Mouse (Mus musculus) forebrain, embryonic 10.5 days (tissue): ENCODE measurements at regions not wholly inside any gene's neighbourhood (a gene's known extent, or its start where the extent isn't known, plus 50 kb on each side); places are given as distances from the start of the nearest gene placed in this dataset.

Source experiments
- DNase-seq: peaks from one replicate; pipeline ENCODE4 v3.0.0-alpha.2; 2017; ENCODE audit warnings: low spot score; ENCODE audit errors: extremely low spot score
- H3K27ac ChIP-seq: fragments of 300-500 bp; sonication (generic); 2 replicates; pipeline ENCODE4 v1.5.1; 2016; ENCODE audit warnings: mild to moderate bottlenecking
- H3K27me3 ChIP-seq: fragments of 300-500 bp; sonication (generic); 2 replicates; pipeline ENCODE4 v1.6.1; 2016; ENCODE audit warnings: mild to moderate bottlenecking; ENCODE audit not compliant: poor library complexity, severe bottlenecking
- H3K36me3 ChIP-seq: fragments of 300-500 bp; sonication (generic); replicated peaks from 2 replicates; pipeline ENCODE4 v1.6.1; 2016; ENCODE audit warnings: mild to moderate bottlenecking, moderate library complexity
- H3K4me1 ChIP-seq: fragments of 300-500 bp; sonication (generic); 2 replicates; pipeline ENCODE4 v1.6.1; 2016
- H3K4me3 ChIP-seq: fragments of 300-500 bp; sonication (generic); 2 replicates; pipeline ENCODE4 v1.5.1; 2016; ENCODE audit warnings: mild to moderate bottlenecking, moderate library complexity
- H3K9me3 ChIP-seq: fragments of 300-500 bp; sonication (generic); 2 replicates; pipeline ENCODE4 v1.6.1; 2016; ENCODE audit warnings: mild to moderate bottlenecking, moderate library complexity
- WGBS: fragments of 180-500 bp; shearing (Covaris S2); methylation state at CpG from one replicate; pipeline ENCODE4 v1.1.7; 2016; 5-methylcytosine and 5-hydroxymethylcytosine counted together

- H3K27ac ChIP-seq: no peak overlapping the region
These were observed 170.4 kb upstream of the Megf9 start for GRCm38 (mm10) chr4:70705128-70705752.

GRCm38 (mm10) chr4:70700894-70701293 is 166.1 kb upstream of the Megf9 start:
- H3K9me3 ChIP-seq: no peaks in the 10 kb centered on the region
- no peak overlapping the region for H3K4me3 ChIP-seq
- H3K27me3 ChIP-seq: no peaks in the 10 kb centered on the region
- no peaks in the 10 kb centered on the region for H3K36me3 ChIP-seq
- 97% methylated on average over 1 of the region's 1 CpGs for WGBS
- no peak for DNase-seq
- H3K4me1 ChIP-seq: no peaks in the 10 kb centered on the region
- no peak overlapping the region for H3K27ac ChIP-seq

More at GRCm38 (mm10) chr4:70705128-70705752, 170.4 kb upstream of the Megf9 start:
- H3K4me3 ChIP-seq: no peak overlapping the region
- no peak for DNase-seq
- H3K9me3 ChIP-seq: no peaks in the 10 kb centered on the region
- 81% methylated on average over 3 of the region's 3 CpGs for WGBS
- H3K36me3 ChIP-seq: no peaks in the 10 kb centered on the region
- no peaks in the 10 kb centered on the region for H3K27me3 ChIP-seq
- no peaks in the 10 kb centered on the region for H3K4me1 ChIP-seq

GRCm38 (mm10) chr4:70664181-70664580 is 129.4 kb upstream of the Megf9 start:
- Histone ChIP-seq H3K36me3 (no peaks in the 10 kb centered on the region), H3K27me3 (no peaks in the 10 kb centered on the region), H3K4me3 (no peak overlapping the region), H3K4me1 (no peaks in the 10 kb centered on the region), H3K27ac (no peak overlapping the region), H3K9me3 (no peaks in the 10 kb centered on the region)
- WGBS: 77% methylated on average over 1 of the region's 1 CpGs
- DNase-seq: no peak

GRCm38 (mm10) chr4:70621431-70621837 is 86.6 kb upstream of the Megf9 start:
- Histone ChIP-seq H3K36me3 (no peaks in the 10 kb centered on the region), H3K4me1 (no peaks in the 10 kb centered on the region), H3K27me3 (no peaks in the 10 kb centered on the region), H3K9me3 (no peaks in the 10 kb centered on the region), H3K4me3 (no peak overlapping the region), H3K27ac (no peak overlapping the region)
- 59% methylated on average over 2 of the region's 2 CpGs for WGBS
- DNase-seq: no peak

GRCm38 (mm10) chr4:70619636-70620287 is 85.0 kb upstream of the Megf9 start:
- H3K36me3 ChIP-seq: no peaks in the 10 kb centered on the region
- 93% methylated on average over 8 of the region's 8 CpGs for WGBS
- DNase-seq: no peak
- H3K9me3 ChIP-seq: no peaks in the 10 kb centered on the region
- no peaks in the 10 kb centered on the region for H3K4me1 ChIP-seq
- H3K27ac ChIP-seq: no peak overlapping the region
- no peak overlapping the region for H3K4me3 ChIP-seq
- no peaks in the 10 kb centered on the region for H3K27me3 ChIP-seq

GRCm38 (mm10) chr4:70615794-70616193 is 81.0 kb upstream of the Megf9 start:
- WGBS: 59% methylated on average over 4 of the region's 4 CpGs
- H3K4me3 ChIP-seq: no peak overlapping the region
- DNase-seq: no peak
- H3K36me3 ChIP-seq: no peaks in the 10 kb centered on the region
- H3K9me3 ChIP-seq: no peaks in the 10 kb centered on the region
- no peaks in the 10 kb centered on the region for H3K27me3 ChIP-seq
- H3K27ac ChIP-seq: no peak overlapping the region
- peaks cover 4% of the 10 kb centered on the region for H3K4me1 ChIP-seq

GRCm38 (mm10) chr4:70614411-70614810 is 79.6 kb upstream of the Megf9 start:
- no peak overlapping the region for H3K4me3 ChIP-seq
- peaks cover 4% of the 10 kb centered on the region for H3K4me1 ChIP-seq
- WGBS: 29% methylated on average over 5 of the region's 5 CpGs
- no peak for DNase-seq
- H3K27me3 ChIP-seq: no peaks in the 10 kb centered on the region
- no peak overlapping the region for H3K27ac ChIP-seq
- no peaks in the 10 kb centered on the region for H3K9me3 ChIP-seq
- H3K36me3 ChIP-seq: no peaks in the 10 kb centered on the region

GRCm38 (mm10) chr4:70603209-70603852 is 68.5 kb upstream of the Megf9 start:
- H3K36me3 ChIP-seq: no peaks in the 10 kb centered on the region
- H3K27me3 ChIP-seq: no peaks in the 10 kb centered on the region
- WGBS: 29% methylated on average over 3 of the region's 3 CpGs

GRCm38 (mm10) chr4:70601301-70601700 is 66.5 kb upstream of the Megf9 start:
- H3K36me3 ChIP-seq: no peaks in the 10 kb centered on the region
- no peaks in the 10 kb centered on the region for H3K27me3 ChIP-seq
- H3K4me3 ChIP-seq: no peak overlapping the region
- WGBS: 24% methylated on average over 4 of the region's 4 CpGs
- no peaks in the 10 kb centered on the region for H3K4me1 ChIP-seq
- DNase-seq: no peak
- no peaks in the 10 kb centered on the region for H3K9me3 ChIP-seq
- no peak overlapping the region for H3K27ac ChIP-seq

More at GRCm38 (mm10) chr4:70603209-70603852, 68.5 kb upstream of the Megf9 start:
- Histone ChIP-seq H3K4me1 (no peaks in the 10 kb centered on the region), H3K4me3 (no peak overlapping the region), H3K9me3 (no peaks in the 10 kb centered on the region), H3K27ac (no peak overlapping the region)
- DNase-seq: no peak
